Mouse (Mus musculus): ENCODE data around the gene Gale. TPM values are rescaled to one million over a fixed set of nuclear protein-coding genes. Genes with fewer than 3 reads are reported as not detected.
"Not testable (repeated sequence)": the region's sequence is repeated elsewhere in the genome, so short reads cannot be mapped to it uniquely, and the experiment has no call there.

Gene Gale
- polyA plus RNA-seq, 1 experiment: 51.3 TPM

- Histone ChIP-seq H3K27me3 (ENCODE audit: control insufficient read depth, insufficient read depth, insufficient read length) (no peaks in the 10 kb centered on the region), H3K4me2 (ENCODE audit: low read depth) (no peak overlapping the region), H3K36me3 (ENCODE audit: control insufficient read depth, insufficient read depth) (peaks cover 17% of the 10 kb centered on the region), H3ac (ENCODE audit: control insufficient read depth, insufficient read length) (no peak overlapping the region), H3K4me3 (no peak overlapping the region), H3K79me2 (ENCODE audit: control insufficient read depth, insufficient read depth) (peaks cover 11% of the 10 kb centered on the region)
- TF ChIP-seq MYOG (IDR thresholded peaks at IDR 0.05; ENCODE audit: control insufficient read depth in 1 of 3, insufficient read depth in 1 of 3, insufficient read length in 2 of 3, low read depth in 2 of 3) (no peak), MAX (IDR thresholded peaks at IDR 0.05; ENCODE audit: low read depth) (no peak), E2F4 (IDR thresholded peaks at IDR 0.05; ENCODE audit: insufficient read depth) (no peak), POLR2AphosphoS2 (IDR thresholded peaks at IDR 0.05; ENCODE audit: insufficient read length, low read depth) (no peak), MYOD1 (IDR thresholded peaks at IDR 0.05; ENCODE audit: control insufficient read depth in 1 of 3, insufficient read length in 2 of 3, low read depth in 2 of 3) (no peak), TCF3 (IDR thresholded peaks at IDR 0.05; ENCODE audit: insufficient read length, low read depth) (no peak), REST (IDR thresholded peaks at IDR 0.05; ENCODE audit: insufficient read depth, insufficient read length) (no peak), SRF (IDR thresholded peaks at IDR 0.05; ENCODE audit: control insufficient read depth, insufficient read length, low read depth) (no peak), POLR2A (IDR thresholded peaks at IDR 0.05; ENCODE audit: insufficient read length, low read depth) (no peak), USF1 (IDR thresholded peaks at IDR 0.05; ENCODE audit: low read depth) (no peak), TCF12 (IDR thresholded peaks at IDR 0.05; ENCODE audit: insufficient read depth, poor library complexity, severe bottlenecking) (no peak), CEBPB (IDR thresholded peaks at IDR 0.05; ENCODE audit: insufficient read depth, poor library complexity, severe bottlenecking) (no peak)
Observed at GRCm38 (mm10) chr4:135976146-135976545, 12.6 kb downstream of the Gale start.

GRCm38 (mm10) chr4:135980223-135980622, 16.7 kb downstream of the Gale start:
- H3K4me2 ChIP-seq (ENCODE audit: low read depth); H3K27me3 ChIP-seq (ENCODE audit: control insufficient read depth, insufficient read depth, insufficient read length); H3K79me2 ChIP-seq (ENCODE audit: control insufficient read depth, insufficient read depth); H3K36me3 ChIP-seq (ENCODE audit: control insufficient read depth, insufficient read depth); H3ac ChIP-seq (ENCODE audit: control insufficient read depth, insufficient read length); H3K4me3 ChIP-seq: not testable (repeated sequence)

GRCm38 (mm10) chr4:135981524-135982063, 18.1 kb downstream of the Gale start:
- no peak overlapping the region for H3ac ChIP-seq (ENCODE audit: control insufficient read depth, insufficient read length)
- no peak overlapping the region for H3K4me3 ChIP-seq
- H3K27me3 ChIP-seq (ENCODE audit: control insufficient read depth, insufficient read depth, insufficient read length): no peaks in the 10 kb centered on the region
- H3K79me2 ChIP-seq (ENCODE audit: control insufficient read depth, insufficient read depth): peaks cover 9% of the 10 kb centered on the region
- peaks cover 5% of the 10 kb centered on the region for H3K36me3 ChIP-seq (ENCODE audit: control insufficient read depth, insufficient read depth)
- TF ChIP-seq USF1 (IDR thresholded peaks at IDR 0.05; ENCODE audit: low read depth): no peak
- TF ChIP-seq POLR2A (IDR thresholded peaks at IDR 0.05; ENCODE audit: insufficient read length, low read depth): no peak
- TF ChIP-seq POLR2AphosphoS2 (IDR thresholded peaks at IDR 0.05; ENCODE audit: insufficient read length, low read depth): no peak
- no peak for TF ChIP-seq CEBPB (IDR thresholded peaks at IDR 0.05; ENCODE audit: insufficient read depth, poor library complexity, severe bottlenecking)
- no peak for TF ChIP-seq REST (IDR thresholded peaks at IDR 0.05; ENCODE audit: insufficient read depth, insufficient read length)
- no peak for TF ChIP-seq E2F4 (IDR thresholded peaks at IDR 0.05; ENCODE audit: insufficient read depth)
- no peak for TF ChIP-seq SRF (IDR thresholded peaks at IDR 0.05; ENCODE audit: control insufficient read depth, insufficient read length, low read depth)
- no peak for TF ChIP-seq TCF3 (IDR thresholded peaks at IDR 0.05; ENCODE audit: insufficient read length, low read depth)
- TF ChIP-seq MYOG (IDR thresholded peaks at IDR 0.05; ENCODE audit: control insufficient read depth in 1 of 3, insufficient read depth in 1 of 3, insufficient read length in 2 of 3, low read depth in 2 of 3): no peak
- no peak for TF ChIP-seq TCF12 (IDR thresholded peaks at IDR 0.05; ENCODE audit: insufficient read depth, poor library complexity, severe bottlenecking)
- no peak for TF ChIP-seq MAX (IDR thresholded peaks at IDR 0.05; ENCODE audit: low read depth)
- TF ChIP-seq MYOD1 (IDR thresholded peaks at IDR 0.05; ENCODE audit: control insufficient read depth in 1 of 3, insufficient read length in 2 of 3, low read depth in 2 of 3): no peak
- H3K4me2 ChIP-seq (ENCODE audit: low read depth): no peak overlapping the region

GRCm38 (mm10) chr4:135984556-135984955, 21.0 kb downstream of the Gale start:
- Histone ChIP-seq H3K4me2 (ENCODE audit: low read depth) (no peak overlapping the region), H3K4me3 (no peak overlapping the region), H3K27me3 (ENCODE audit: control insufficient read depth, insufficient read depth, insufficient read length) (no peaks in the 10 kb centered on the region), H3ac (ENCODE audit: control insufficient read depth, insufficient read length) (no peak overlapping the region), H3K36me3 (ENCODE audit: control insufficient read depth, insufficient read depth) (no peaks in the 10 kb centered on the region), H3K79me2 (ENCODE audit: control insufficient read depth, insufficient read depth) (peaks cover 12% of the 10 kb centered on the region)
- TF ChIP-seq USF1 (IDR thresholded peaks at IDR 0.05; ENCODE audit: low read depth) (no peak), POLR2AphosphoS2 (IDR thresholded peaks at IDR 0.05; ENCODE audit: insufficient read length, low read depth) (no peak), POLR2A (IDR thresholded peaks at IDR 0.05; ENCODE audit: insufficient read length, low read depth) (no peak), MYOG (IDR thresholded peaks at IDR 0.05; ENCODE audit: control insufficient read depth in 1 of 3, insufficient read depth in 1 of 3, insufficient read length in 2 of 3, low read depth in 2 of 3) (no peak), E2F4 (IDR thresholded peaks at IDR 0.05; ENCODE audit: insufficient read depth) (no peak), TCF3 (IDR thresholded peaks at IDR 0.05; ENCODE audit: insufficient read length, low read depth) (no peak), SRF (IDR thresholded peaks at IDR 0.05; ENCODE audit: control insufficient read depth, insufficient read length, low read depth) (no peak), TCF12 (IDR thresholded peaks at IDR 0.05; ENCODE audit: insufficient read depth, poor library complexity, severe bottlenecking) (no peak), MAX (IDR thresholded peaks at IDR 0.05; ENCODE audit: low read depth) (no peak), REST (IDR thresholded peaks at IDR 0.05; ENCODE audit: insufficient read depth, insufficient read length) (no peak)

- Histone ChIP-seq H3K4me3 (no peak overlapping the region), H3K36me3 (ENCODE audit: control insufficient read depth, insufficient read depth) (no peaks in the 10 kb centered on the region), H3ac (ENCODE audit: control insufficient read depth, insufficient read length) (no peak overlapping the region), H3K27me3 (ENCODE audit: control insufficient read depth, insufficient read depth, insufficient read length) (no peaks in the 10 kb centered on the region), H3K4me2 (ENCODE audit: low read depth) (no peak overlapping the region), H3K79me2 (ENCODE audit: control insufficient read depth, insufficient read depth) (peaks cover 12% of the 10 kb centered on the region)
- no peak for TF ChIP-seq MYOG (IDR thresholded peaks at IDR 0.05; ENCODE audit: control insufficient read depth in 1 of 3, insufficient read depth in 1 of 3, insufficient read length in 2 of 3, low read depth in 2 of 3)
Observed at GRCm38 (mm10) chr4:135985193-135985592, 21.7 kb downstream of the Gale start.

Measured in myocyte (in vitro differentiated cells).